Mouse (Mus musculus): ENCODE measurements at regions not wholly inside any gene's neighbourhood (a gene's known extent, or its start where the extent isn't known, plus 50 kb on each side); places are given as distances from the start of the nearest gene placed in this dataset.

- DNase-seq (ENCODE audit: low spot score in 2 of 2), result no peak
Observed at GRCm38 (mm10) chr16:73435726-73436125, 975.9 kb downstream of the Robo2 start.

- DNase-seq (ENCODE audit: low spot score in 2 of 2), result peak in 1 of 2 experiments; percentile 29
Observed at GRCm38 (mm10) chr16:73424851-73425250, 986.8 kb downstream of the Robo2 start.

- no peak for DNase-seq (ENCODE audit: low spot score in 2 of 2)
Observed at GRCm38 (mm10) chr16:73424311-73424710, 987.3 kb downstream of the Robo2 start.

GRCm38 (mm10) chr16:73404509-73404908 is 1007.1 kb downstream of the Robo2 start:
- DNase-seq (ENCODE audit: low spot score in 2 of 2), result no peak

- no peak for DNase-seq (ENCODE audit: low spot score in 2 of 2)
Observed at GRCm38 (mm10) chr16:73404099-73404498, 1007.5 kb downstream of the Robo2 start.

- no peak for DNase-seq (ENCODE audit: low spot score in 2 of 2)
Observed at GRCm38 (mm10) chr16:73379056-73379455, 1032.6 kb downstream of the Robo2 start.

GRCm38 (mm10) chr16:73374608-73375165 is 1036.9 kb downstream of the Robo2 start:
- DNase-seq (ENCODE audit: low spot score in 2 of 2), result no peak

- DNase-seq (ENCODE audit: low spot score in 2 of 2), result no peak
Observed at GRCm38 (mm10) chr16:73368607-73369233, 1042.9 kb downstream of the Robo2 start.

GRCm38 (mm10) chr16:73367926-73368325 is 1043.7 kb downstream of the Robo2 start:
- DNase-seq (ENCODE audit: low spot score in 2 of 2), result no peak

- no peak for DNase-seq (ENCODE audit: low spot score in 2 of 2)
Observed at GRCm38 (mm10) chr16:73367226-73367840, 1044.3 kb downstream of the Robo2 start.

- no peak for DNase-seq (ENCODE audit: low spot score in 2 of 2)
Observed at GRCm38 (mm10) chr16:73350698-73351097, 1042.6 kb downstream of the Robo1 start.

GRCm38 (mm10) chr16:73343941-73344340 is 1035.8 kb downstream of the Robo1 start:
- no peak for DNase-seq (ENCODE audit: low spot score in 2 of 2)

GRCm38 (mm10) chr16:73343531-73343930 is 1035.4 kb downstream of the Robo1 start:
- DNase-seq (ENCODE audit: low spot score in 2 of 2), result no peak

- no peak for DNase-seq (ENCODE audit: low spot score in 2 of 2)
Observed at GRCm38 (mm10) chr16:73317644-73318043, 1009.5 kb downstream of the Robo1 start.

GRCm38 (mm10) chr16:73310096-73310495 is 1002.0 kb downstream of the Robo1 start:
- DNase-seq (ENCODE audit: low spot score in 2 of 2), result no peak

- DNase-seq (ENCODE audit: low spot score in 2 of 2), result no peak
Observed at GRCm38 (mm10) chr16:73279951-73280350, 971.8 kb downstream of the Robo1 start.

GRCm38 (mm10) chr16:73259691-73260090 is 951.6 kb downstream of the Robo1 start:
- no peak for DNase-seq (ENCODE audit: low spot score in 2 of 2)

- DNase-seq (ENCODE audit: low spot score in 2 of 2), result no peak
Observed at GRCm38 (mm10) chr16:73259283-73259682, 951.2 kb downstream of the Robo1 start.

GRCm38 (mm10) chr16:73245073-73245590 is 937.0 kb downstream of the Robo1 start:
- DNase-seq (ENCODE audit: low spot score in 2 of 2), result no peak

GRCm38 (mm10) chr16:73230599-73230998 is 922.5 kb downstream of the Robo1 start:
- no peak for DNase-seq (ENCODE audit: low spot score in 2 of 2)

- DNase-seq (ENCODE audit: low spot score in 2 of 2), result no peak
Observed at GRCm38 (mm10) chr16:73217555-73217954, 909.4 kb downstream of the Robo1 start.

GRCm38 (mm10) chr16:73203542-73203941 is 895.4 kb downstream of the Robo1 start:
- DNase-seq (ENCODE audit: low spot score in 2 of 2), result no peak

- no peak for DNase-seq (ENCODE audit: low spot score in 2 of 2)
Observed at GRCm38 (mm10) chr16:73200991-73201390, 892.9 kb downstream of the Robo1 start.
